Mouse (Mus musculus) left cerebral cortex, adult 18-20 months (tissue): ENCODE results near the gene Gm20518. TPM values are rescaled to one million over a fixed set of nuclear protein-coding genes. Genes with fewer than 3 reads are reported as not detected.

ENCODE experiments used
- DNase-seq, 2 experiments: peaks; one replicate each; pipeline ENCODE4 v3.0.0; 2021 to 2022; ENCODE audit warnings: low spot score in 2 of 2, mixed read lengths in 1 of 2
- long read RNA-seq, 2 experiments: library from polyadenylated mRNA; stranded (forward); transcript quantifications; one replicate each; pipeline ENCODE4 v2.0.0; 2021
- total RNA-seq, 2 experiments: library from RNA; stranded (reverse); gene quantifications; 2 replicates each; pipeline ENCODE4 v1.2.3; 2021

The Gm20518 gene
- 1 to 10 TPM; 1.0 to 2.6 TPM for total RNA-seq
- long read RNA-seq, experiment 1, partial matches to known transcripts: 3 of 9 reads
- long read RNA-seq, experiment 1, other reads (novel, unspliced or antisense): 6 of 9 reads
- long read RNA-seq, experiment 2, partial matches to known transcripts: 1 of 16 reads
- long read RNA-seq, experiment 2, other reads (novel, unspliced or antisense): 15 of 16 reads

DNA sequence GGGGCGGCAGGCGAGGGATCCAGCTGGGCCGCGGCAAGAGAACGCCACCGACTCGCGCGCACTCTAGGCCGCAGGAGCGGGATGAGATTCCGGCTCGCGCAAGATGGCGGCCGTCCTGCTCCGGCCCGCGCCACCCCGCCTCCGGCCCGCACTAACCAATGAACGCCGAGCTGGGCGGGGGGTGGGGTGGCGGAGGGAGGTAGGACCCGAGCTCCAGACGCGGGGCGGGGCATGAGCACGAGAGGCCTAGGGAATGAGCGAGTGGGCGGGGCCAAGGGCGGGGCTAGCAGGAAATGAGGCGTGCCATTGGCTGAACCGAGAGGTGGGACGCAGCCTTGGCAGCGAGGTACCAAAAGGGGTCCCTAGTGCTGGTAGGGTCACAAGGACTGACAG, at the start of gene Gm20518:
TSS of gene Gm20518 (minus strand) at position 105 of the 393 bp plus-strand sequence.
- peak; percentile 99 for DNase-seq

DNA sequence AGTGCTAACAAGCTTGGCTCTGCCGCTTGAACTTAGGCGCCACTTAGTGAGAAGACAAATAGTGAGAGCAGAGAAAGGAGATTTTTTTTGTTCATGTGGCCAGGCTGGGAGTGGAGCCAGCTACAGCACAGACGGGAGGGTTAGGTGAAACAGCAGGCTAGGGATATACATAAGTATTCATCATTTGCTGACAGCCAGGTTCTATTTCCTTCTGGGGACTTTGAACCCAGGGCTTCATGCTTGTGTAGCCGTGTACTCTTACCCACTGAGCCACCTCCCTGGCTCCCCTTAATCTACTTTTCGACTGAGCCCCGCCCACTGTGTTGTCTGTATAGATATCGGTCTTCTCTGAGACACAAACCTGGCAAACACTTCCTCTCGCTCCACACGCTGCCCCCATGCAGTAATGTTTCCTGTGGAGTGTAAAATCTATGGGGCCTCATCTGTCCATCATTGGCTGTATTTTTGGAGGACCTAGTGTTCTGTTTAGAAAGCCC, 47.8 kb upstream of the Gm20518 start:
- DNase-seq: no peak

DNA sequence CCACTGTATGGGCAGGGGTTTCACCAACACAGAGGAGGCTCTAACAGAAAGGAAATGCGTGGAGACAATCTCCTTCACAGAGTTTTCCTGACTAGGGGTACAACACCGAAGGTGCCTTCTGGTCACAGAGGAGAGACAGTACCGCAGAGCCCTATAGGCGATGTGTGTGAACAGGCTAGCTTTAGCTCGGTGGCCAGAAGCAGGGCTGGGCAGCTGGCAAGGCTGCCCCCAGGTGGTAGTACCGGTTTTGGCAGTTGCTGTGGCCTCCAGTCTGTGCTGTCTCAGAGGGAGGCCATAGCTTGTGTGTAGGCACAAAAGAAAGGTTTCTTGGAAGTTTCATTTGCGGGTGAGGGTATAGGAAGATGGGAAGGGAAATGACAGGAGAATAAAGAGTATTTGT, 47.4 kb upstream of the Gm20518 start:
- peak; percentile 54 to 61 for DNase-seq

DNA sequence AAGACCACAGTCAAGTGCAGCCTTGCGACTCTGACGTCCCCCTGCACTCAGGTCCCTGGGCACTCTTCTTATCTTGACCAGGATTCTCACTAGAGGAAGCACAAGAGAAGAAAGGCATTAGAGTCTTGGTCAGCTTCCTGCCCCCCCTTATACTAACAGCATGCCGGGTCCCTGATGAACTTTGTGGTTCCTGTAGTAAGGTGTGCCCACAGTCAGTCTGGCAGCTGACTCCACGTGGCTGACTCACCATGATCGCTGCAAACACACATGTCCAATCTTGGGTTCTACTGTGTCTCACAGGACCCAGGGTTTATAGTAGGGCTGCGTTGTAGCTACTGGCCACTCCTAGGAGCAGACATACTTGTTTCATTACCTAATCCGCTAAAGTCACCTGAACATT, 46.7 kb upstream of the Gm20518 start:
- DNase-seq: no peak

DNA sequence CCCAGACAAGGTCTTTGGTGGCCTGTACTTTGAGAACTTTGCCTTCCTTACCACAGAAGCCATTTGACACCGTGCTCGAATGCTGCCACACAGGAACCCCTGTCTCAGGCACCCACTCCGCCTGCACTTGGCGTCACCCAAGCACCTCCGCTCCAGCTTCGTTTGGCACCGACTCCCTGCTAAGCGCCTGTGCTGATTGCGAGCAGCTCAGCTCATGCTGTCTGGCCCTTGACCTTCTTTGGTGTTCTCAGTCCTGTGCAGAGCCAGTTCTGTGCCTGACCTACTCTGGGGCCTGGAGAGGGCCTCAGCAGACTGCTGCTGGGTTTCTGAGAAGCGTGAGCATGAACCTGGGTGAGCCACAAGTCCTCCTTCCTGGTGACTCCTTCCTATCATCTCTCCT, 45.3 kb upstream of the Gm20518 start:
- no peak for DNase-seq

DNA sequence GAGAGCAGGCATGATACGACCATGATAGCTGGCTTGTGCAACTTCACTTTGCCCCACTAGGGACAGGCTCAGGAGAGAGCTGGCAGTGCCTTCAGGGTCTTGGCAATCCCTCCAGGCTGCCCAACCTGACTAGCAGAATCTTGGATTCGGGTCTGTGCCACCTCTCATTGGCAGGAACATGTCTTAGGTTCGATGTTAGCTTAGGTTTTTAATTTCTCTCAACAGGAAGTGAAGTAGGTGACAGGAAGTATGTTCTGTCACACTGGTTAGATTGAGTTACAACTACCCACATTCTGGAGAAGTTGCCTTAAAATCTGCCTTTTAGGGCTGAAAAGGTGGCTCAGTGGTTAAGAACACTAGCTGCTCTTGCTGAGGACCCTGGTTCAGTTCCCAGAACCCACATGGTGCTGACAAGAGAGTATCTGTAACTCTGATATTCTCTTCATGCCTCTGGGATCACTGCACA, 43.0 kb upstream of the Gm20518 start:
- DNase-seq: no peak

DNA sequence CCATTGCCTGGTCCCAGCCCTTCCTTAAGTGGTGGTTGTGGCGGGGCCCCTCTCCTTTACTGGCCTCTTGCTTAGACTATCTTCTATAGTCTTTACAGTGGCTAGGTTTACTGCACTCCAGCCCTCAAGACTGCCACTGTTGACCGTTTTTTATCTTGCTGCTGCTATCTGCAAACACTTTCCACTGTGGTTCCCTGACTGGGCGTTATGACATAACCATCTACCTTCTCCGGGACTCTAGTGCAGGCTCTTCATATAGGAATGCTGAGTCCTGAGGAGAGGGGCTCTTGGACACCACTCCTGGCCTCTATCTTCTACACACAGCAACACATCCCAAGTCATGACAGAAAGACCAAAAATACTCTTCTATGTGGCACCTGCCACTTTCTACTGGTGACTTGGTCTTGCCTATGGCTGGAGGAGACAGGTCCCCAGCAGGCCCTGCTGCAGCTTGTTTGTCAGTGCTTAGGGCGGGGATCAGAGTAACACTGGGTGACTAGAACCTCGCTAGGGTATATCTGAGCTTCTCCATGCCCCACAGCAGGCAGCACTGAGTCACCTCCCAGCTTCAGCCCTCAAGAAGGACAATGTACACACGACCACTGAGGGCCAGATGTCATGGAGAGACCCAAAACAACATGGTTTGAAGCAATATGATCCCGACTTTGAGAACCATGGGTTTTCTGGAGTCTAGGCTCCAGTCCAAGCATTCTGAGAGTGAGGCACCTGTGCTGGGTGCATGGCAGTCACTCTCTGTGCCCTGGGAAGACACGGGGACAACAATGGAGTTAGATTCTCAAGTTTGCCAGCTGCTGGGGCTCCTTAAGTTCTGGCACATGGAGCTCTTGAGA, 42.3 kb upstream of the Gm20518 start:
- no peak for DNase-seq

DNA sequence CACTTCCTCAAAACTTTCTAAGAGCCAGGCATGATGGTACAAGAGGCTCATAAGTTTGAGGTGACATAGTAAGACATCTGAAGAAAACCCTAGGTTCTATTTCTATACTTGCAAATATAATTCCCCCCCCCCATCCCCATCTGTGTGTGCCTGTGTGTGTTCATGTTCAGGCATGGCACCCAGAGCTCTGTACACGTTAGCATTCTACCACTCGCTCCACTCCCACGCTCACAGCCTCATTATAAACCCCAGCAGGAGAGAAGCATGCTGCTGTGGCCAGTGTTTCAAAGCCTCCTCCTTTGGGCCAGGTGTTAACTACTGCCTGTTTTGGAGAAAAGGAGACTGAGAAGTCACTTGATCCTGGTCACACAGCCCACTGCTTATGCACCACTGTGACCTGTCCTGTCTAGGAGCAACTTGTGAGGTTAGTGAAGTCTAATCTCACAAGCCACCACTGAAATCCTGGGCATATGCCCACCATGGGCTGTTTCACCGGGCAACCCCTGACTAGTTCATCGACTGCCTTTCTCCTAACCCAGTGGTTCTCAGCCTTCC, 40.5 kb upstream of the Gm20518 start:
- no peak for DNase-seq

DNA sequence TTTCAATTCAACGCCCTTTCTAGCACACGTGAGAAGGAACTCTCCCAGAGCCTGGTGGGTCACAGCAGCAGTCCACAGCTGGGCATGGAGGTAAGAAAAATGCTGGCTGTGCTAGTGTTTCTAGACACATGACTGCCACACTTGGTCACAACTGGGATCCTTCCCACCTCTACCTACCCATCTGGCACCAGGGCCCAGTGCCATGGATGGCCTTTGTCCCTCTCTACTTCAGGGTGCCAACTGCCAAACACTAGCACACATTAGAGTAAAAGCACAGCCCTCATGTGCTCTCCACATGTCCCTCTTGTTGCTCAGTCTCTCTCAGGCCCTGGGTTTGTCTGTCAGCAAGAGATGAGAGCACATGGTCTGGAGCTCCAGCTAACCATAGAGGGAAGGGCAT, 38.2 kb upstream of the Gm20518 start:
- no peak for DNase-seq

DNA sequence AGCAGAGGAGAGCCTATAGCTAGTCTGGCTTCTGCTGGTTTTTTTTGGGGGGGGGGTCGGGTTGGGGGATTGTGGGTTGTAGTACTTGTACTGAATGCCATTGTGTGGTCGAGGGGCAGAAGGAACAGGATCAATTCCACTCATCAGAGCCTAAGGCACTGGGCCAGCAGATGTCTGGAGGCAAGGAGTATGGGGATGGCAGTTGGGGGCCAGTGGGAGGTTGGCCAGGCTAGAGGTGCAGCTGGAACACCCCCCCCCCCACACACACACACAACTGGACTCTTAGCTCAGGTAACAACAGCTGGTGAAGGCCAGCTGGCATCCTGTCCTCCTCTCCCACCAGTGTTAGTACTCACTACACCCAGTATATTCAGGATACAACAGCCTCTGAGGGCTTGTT, 37.7 kb upstream of the Gm20518 start:
- DNase-seq: no peak

DNA sequence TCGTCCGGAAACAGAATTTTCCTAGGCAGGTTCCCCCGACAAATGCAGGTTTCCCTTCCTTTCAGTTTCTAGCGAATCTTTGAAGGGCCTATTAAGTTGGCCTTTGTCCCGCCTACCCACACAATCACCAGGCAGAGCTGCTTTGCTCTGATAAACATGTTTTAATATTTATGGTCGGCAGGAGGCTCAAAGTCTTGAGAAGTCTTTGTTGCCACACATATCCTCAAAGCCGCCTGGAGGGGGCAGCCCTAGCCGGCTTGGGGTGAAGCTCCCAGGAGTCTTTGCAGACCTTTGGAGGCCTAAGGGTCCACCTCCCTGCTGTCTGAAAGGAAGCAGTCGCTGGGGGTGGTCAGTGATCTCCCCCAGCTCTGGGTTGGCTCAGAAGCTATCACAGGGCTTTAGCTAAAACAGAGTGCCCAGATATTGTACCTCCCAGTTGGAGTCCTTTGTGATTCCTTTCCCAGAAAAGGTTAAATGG, 37.2 kb upstream of the Gm20518 start:
- peak; percentile 38 to 47 for DNase-seq

DNA sequence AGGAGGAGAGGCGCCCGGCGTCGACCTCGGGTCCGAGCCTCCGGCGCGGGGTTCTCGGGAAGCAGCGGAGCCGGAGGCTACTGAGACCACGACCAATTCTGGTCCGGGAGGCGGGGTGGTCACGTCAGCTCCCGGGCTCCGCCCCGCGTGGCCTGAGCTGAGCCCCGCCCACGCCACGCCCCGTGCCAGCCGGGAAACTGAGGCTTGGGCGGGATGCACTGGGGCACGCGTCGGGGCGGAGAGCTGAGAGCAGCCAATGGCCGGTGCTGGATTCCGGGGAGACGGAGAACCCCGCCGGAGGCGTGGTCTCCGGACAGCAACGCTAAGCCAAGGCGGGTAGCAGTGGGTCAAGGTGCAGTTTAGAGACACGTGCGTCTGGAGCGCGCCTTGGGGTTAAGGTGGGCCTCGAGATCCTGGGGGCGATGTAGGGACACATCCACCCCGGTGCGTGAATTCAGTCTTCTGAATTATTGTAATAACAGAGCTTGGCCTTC, 36.7 kb upstream of the Gm20518 start, which contains the start of gene Slc25a1:
TSS of gene Slc25a1 (minus strand) at position 133 of the 494 bp plus-strand sequence.
- peak; percentile 73 to 85 for DNase-seq

DNA sequence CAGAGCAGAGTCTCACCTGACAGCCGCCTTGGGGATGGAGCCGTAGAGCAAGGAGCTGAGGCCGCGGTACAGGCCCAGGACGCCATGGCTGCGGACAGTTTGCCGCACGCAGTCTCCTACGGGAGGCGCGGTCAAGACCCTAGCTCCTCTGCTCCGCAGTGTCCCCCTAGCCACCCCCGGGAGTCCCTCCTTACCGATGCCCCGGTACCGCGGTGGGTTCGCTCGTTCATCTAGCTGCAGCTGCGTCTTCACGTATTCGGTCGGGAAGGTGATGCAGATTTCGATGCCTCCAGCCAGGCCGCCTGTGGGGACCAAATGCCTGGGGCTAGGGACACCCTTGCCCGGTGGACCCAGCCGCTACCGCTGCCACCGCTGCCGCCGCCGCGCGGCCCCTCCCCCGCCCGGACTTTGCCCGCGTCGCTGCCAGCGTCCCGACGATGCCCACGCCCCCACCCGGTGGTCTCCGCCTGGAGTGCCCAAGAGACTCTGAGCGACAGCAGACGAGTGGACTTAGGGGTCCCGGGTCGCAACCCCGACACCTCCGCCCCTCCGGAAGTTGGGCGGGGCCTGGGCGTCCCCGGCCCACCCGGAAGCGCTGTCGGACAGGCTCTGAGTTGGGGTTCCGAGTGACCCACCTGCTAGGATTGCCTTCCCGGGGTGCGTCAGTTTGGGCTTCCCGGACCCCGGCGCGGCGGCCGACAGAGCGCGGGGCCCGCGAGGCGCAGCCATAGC, 36.0 kb upstream of the Gm20518 start:
- peak; percentile 20 to 43 for DNase-seq

DNA sequence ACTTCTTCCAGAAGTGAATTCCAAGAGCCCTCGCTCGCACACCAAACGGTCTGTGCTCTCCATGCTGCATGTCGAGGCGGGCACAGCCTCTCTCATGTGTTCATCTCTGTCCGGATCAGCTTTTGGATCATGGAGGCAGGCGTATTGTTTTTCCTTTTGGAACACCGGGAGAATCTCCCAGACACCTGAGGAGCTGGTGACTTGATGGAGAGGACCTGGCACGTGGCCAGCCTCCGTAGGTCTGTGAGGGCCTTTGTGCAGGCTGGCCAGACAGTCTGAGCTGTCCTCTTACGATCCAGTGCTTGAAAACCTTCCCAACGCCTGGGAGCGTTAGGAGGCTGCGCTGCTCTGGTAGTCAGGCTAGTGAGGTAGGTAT, 30.7 kb upstream of the Gm20518 start:
- DNase-seq: peak in 1 of 2 experiments; percentile 17

DNA sequence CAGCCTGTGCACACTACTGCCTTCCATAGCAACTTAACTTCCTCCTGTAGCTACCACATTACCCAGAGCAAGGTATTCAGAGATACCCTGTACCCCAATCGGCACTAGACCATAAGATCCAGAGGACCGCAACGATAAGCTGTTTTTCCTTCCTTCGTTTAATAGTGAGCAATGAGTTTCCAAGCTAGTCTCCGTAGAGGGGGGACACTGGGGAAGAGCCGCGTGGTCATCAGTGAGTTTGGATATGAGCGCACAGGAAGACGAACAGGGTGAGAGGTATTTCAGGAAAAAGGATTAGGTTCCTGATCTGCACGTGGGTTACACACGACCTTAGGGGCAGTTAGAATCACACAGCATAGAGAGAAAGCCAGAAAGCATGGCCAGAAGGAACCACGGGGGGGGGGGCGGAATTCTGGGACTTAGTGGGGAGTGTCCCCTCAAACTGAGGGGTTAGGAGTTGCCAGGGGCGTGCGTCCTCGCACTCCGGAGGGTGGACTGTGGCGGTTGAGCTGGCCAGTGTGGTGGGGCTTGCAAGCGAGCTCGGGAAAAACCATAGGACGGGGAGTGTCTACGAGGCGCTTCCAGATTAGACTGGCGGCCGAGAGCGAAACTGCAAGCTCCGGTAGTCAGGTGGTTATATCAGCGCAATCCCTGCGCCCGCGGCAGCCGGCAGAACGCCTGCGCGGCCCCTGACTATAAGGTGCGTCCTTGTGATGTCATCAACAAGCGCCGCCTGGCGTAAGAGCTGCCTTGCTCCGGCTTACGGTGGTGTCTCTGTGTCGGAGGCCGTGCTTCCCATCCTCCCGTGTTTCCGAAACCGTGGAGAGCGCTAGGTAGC, 30.1 kb upstream of the Gm20518 start:
- peak; percentile 96 to 98 for DNase-seq

DNA sequence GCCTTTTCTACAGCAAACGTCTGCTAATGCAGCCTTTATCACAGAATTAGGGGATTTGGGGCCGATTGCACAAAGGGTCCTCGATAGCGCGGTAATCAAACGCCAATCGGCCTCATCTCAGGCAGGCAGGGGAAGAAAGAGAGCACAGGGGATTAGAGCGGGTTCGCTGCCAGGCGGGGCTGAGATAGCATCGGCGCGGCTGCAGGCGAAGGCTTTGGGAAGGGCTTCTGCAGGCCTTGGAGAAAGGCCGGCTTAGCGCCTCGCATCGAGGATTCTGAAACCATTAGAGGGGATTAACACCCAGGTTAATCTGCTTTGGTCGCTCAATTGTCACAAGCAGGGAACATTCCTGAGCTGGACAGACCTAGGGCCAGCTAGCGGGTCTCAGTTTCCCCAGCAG, 29.1 kb upstream of the Gm20518 start:
- DNase-seq: no peak

DNA sequence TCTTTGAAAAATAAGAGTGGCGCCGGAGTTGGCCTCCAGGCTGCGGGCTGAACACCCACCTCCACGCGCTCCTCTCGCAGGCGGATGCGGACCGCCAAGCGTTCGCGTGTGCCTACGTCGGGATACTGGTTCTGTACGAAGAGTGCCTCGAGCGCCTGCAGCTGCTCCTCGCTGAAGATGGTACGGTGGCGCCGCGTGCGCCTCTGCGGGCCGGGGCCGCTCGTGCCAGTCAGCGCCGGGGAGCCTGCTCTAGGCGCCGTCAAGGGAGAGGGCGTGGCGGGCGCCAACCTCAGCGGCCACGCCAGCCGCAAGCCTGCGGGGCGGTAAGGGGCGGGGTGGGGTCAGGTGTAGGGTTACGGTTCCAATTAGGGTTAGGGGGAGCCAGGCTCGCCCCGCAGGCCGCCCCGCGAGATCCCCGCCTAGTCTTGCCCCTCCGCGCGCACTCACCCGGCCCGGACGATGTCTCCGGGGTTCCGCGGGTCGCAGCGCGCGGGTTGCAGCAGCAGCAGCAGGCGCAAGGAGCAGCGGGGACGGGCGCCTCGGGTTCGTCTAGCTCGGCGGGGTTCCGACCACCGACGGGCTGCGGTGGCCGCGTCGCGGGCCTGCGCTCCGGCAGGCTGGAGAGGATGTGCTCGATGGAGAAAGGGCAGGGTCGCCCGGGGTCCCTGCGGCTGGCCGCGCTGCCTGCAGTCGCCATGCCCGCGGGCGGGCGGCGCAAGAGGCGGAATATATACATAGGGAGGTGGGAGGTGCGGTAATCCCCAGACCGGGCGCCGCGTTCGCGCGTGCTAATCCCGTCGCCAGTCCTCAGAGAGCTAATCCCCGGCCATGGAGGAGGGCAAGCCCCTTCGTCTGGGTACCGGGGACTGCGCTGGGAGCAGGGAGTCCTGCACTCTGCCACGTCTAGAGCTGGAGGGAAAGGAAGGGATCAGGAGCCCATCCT, 23.1 kb upstream of the Gm20518 start, which contains the start of gene Gsc2:
TSS of gene Gsc2 (minus strand) at position 753 of the 943 bp plus-strand sequence.
- DNase-seq: peak in 1 of 2 experiments; percentile 20

DNA sequence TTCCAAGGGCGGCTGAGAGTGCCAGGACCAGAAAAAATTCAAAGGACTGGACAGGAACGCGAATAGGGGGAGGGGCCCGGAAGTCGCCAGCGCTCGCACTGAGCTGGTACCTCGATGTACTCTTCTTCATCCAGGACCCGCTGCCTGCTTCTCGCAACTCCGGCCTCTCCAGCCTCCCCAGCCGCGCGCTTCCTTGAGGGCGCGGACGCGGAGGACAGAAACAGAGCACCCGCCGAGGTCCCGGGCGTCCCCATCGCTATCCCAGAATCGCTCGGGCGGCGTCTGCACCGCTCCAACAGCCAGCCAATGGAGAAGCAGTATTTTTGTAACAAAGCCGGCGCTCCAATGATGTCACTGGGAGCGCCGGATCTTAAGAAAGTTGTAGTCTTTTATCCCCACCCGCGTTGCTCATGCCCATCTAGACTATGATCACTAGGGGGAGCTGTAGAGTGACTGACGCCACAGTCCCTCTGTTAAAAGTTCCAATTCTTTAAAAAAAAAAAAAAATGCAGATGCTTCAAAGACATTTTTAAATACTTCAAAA, 19.7 kb upstream of the Gm20518 start, which contains the start of gene Ess2:
TSS of gene Ess2 (minus strand) at position 297 of the 544 bp plus-strand sequence.
- peak; percentile 89 to 93 for DNase-seq
